Mouse (Mus musculus): ENCODE measurements around the gene Arid1a.
A peak's percentile ranks its signal among the peaks of the same experiment; 100 is the strongest.

Gene Arid1a

GRCm38 (mm10) chr4:133756514-133757268 lies at the start of gene Arid1a:
Gene Arid1a, minus strand, starts transcription at chr4:133756769.
- DNase-seq, result peak; percentile 87

DNA sequence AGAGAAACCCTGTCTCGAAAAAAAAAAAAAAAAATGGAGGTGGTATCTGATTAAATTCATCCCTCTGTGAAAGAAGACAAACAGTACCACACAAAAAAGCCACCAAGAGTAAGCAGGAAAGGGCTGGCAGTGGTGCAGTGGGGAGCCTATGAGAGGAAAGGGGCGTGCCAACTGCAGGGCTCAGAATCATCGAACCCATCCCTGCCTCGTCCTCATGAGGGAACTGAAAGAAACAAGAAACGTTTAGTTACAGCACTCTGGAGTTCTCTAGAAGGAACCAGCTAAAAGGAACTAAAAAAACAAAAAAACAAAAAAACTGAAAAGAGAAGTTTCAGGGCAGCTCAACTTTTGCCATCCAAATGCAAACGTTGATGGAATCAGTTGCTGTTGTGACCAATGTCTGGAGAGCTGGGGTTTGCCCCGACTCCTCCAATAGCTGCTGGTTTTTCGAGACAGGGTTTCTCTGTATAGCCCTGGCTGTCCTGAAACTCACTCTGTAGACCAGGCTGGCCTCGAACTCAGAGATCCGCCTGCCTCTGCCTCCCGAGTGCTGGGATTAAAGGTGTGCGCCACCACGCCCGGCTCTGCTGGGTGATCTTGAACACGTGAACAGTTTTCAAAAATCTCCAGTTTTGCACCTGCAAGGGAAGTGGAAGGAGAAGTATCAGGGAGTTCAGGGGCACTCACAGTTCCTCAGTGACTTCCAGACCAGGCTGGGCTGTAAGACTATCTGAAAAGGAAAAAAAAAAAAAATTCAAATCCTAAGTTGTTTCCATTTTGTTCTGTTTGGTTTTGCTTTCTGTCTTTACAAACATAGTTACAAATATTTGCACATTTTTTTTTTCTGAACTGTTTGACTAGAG lies 48.1 kb upstream of the Arid1a start:
- no peak for DNase-seq

- DNase-seq, result no peak
Observed at GRCm38 (mm10) chr4:133800589-133800988, 44.0 kb upstream of the Arid1a start.

- no peak for DNase-seq
Observed at GRCm38 (mm10) chr4:133793269-133793668, 36.7 kb upstream of the Arid1a start.

DNA sequence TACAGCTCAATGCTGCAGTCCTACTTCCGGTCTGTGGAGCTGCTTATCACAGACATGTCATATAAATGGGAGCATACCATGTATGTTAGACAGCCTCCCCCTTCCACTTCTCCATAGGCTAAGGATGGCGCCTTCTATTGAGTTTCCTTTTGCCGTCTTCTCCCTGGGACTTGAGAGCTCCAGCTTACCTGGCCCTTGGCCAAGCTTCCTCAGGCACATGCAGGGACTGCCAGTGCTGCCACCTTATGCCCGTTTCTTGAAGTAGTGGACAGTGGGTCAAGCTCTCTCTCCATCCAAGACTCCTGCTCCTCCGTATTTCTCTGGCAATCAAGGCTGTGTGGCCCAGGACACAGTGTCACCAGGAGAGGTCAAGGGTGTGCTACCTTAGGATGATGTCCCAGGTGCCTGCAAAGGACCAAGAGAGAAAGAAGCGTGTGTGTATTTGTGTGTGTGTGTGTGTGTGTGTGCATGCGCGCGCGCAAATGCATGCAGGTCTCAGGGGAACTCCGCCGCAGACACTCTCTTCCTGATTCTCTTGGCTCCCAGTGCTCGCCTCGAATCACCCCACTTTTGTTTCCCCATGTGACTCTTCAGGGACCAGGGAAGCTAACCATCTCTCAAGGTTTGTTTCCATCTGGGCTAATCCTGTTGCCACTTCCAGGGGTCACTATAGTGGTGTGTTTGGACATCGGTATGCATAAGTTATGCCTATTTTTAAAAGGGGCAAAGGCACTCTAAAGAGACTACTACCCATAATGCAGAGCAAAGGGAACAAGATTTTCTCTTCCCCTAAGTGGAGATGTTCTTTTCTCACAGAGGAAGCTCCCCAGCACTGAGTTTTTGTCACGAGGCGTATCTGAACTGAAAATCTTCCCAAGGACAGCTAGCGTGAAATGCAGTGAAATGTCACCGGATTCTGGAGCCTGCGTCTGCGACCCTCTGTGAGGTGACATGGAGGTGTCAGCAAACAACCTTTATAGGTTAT lies 18.3 kb upstream of the Arid1a start:
- peak; percentile 77 for DNase-seq

- no peak for DNase-seq
Observed at GRCm38 (mm10) chr4:133769157-133769556, 12.6 kb upstream of the Arid1a start.

GRCm38 (mm10) chr4:133763112-133763511 lies 6.5 kb upstream of the Arid1a start:
- no peak for DNase-seq

GRCm38 (mm10) chr4:133759659-133760058 lies 3.1 kb upstream of the Arid1a start:
- DNase-seq, result no peak

GRCm38 (mm10) chr4:133757269-133757835 lies 783 bp upstream of the Arid1a start:
- DNase-seq, result peak; percentile 73

DNA sequence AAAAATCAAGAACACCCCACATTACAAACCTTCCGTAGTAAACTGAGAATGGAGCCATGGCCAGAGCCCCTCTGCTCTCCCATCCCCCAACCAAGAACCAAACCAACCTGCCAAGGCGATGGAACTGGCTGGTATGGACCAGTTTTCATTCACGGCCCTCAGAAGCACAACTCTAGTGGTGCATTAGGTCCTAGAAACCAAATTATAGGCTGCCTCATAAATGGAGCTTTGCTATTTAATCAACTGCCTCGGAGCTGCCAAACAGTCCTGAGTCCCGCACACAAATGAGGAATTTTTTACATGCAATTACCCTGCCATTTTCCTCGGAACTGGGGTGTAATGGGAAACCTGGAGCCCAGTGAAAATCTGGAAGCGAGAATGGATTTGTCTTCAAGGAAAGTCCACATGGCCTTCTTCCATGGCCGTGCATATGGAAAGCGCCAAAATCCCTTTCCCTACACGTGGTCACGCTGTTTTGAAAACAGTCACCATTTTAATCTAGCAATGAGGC lies 653 bp downstream of the Arid1a start:
- no peak for DNase-seq

- DNase-seq, result no peak
Observed at GRCm38 (mm10) chr4:133754871-133755765, 1.5 kb downstream of the Arid1a start.

DNA sequence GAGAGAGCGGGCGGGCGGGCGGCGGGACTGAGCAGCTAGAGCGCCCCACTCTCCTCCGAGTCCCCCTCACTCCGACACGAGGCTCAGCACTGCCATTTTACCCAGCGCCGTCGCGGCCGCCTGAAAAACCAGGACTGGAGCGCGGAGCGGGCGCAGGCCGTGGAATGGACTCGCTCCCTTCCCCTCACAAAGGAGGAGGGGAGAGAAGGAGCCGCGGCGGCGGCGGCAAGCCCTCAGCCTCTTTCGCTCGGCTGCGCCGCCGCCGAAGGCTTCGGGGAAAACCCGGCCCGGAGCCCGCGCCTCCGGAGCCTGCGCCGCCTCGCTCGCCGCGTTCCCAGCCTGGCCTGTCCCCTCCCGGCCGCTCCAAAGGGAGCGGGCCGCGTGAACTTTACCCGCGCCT lies 2.3 kb downstream of the Arid1a start:
- DNase-seq, result peak; percentile 98

DNA sequence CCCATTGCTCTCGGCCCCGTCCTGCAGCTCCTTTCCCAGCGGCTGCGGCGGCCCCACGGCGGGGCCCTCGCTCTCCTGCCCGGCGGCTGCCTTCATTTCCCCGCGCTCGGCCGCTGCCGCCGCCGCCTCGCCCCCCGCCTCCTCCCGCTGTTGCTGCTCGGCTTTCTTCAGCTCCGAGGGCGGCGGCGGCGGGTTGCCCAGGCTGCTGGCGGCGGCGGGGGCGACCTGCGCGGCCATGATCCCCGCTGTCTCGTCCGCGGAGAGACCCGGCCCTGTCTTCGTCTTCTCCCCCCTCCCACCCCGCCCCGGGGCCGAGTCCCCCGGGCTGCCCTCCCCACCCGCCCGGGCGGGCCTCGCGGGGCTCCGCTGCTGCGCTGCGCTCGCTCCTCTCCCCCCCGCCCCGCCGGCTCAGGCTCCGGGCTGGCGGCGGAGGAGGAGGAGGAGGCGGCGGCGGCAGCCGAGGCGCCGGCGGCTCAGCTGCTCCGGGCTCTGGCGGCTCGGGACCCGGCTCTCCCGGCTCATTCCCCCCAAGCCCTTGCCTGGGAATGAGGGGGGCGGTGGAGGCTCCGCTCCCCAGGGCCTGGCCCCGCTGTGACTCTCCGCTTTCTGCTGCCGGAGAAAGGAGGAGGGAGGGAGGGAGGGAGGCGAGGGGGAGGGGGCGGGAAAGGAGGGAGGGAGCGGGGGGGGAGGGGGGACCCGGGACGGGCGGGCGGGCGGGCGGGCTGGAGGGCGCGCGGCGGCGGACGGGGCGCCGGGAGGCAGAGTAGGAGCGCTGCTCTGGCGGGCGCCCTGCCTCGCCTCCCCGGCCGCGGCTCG lies 3.0 kb downstream of the Arid1a start:
- peak; percentile 80 for DNase-seq

DNA sequence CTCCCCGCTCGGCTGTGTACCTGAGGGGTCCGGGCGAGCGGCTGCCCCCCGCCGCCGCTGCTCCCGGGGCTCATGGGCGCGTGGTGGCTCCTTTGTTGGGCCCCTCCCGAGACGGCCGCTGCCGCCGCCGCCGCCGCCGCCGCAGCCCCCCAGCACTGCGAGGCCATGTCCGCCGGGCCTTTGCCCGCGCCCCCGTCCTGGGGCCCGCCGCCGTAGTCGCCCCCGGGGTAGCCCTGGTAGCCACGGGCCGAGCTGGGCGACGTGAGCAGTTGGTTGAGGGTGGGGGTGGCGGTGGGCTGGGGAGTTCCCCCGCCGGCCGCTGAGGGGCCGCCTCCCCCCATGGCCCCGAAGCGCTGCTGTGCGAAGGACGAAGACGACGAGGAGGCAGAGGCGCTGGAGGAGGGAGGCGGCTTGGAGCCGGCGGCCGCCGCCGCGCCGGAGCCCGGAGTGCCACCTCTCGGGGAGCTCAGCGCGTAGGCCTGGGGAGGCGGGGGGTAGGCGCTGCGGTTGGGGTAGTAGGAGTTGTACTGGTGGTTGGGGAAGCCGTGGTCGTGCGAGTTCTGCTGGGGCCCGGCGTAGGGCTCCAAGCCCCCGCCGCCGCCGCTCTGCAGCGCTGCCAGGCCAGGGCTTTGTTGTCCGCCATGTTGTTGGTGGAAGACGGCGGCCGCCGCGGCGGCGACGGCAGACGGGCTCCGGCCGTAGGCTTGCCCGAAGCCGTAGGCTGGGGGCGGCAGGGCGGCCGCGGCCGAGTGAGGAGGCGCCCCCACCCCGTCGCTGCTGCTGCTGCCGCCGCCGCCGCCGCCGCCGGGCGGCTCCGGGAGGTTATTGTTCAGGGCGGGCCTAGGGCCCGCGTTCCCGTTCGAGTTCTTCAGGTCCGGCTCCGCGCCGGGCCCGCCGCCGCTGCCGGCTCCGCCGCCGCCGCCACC lies 3.9 kb downstream of the Arid1a start:
- DNase-seq, result peak; percentile 55

DNA sequence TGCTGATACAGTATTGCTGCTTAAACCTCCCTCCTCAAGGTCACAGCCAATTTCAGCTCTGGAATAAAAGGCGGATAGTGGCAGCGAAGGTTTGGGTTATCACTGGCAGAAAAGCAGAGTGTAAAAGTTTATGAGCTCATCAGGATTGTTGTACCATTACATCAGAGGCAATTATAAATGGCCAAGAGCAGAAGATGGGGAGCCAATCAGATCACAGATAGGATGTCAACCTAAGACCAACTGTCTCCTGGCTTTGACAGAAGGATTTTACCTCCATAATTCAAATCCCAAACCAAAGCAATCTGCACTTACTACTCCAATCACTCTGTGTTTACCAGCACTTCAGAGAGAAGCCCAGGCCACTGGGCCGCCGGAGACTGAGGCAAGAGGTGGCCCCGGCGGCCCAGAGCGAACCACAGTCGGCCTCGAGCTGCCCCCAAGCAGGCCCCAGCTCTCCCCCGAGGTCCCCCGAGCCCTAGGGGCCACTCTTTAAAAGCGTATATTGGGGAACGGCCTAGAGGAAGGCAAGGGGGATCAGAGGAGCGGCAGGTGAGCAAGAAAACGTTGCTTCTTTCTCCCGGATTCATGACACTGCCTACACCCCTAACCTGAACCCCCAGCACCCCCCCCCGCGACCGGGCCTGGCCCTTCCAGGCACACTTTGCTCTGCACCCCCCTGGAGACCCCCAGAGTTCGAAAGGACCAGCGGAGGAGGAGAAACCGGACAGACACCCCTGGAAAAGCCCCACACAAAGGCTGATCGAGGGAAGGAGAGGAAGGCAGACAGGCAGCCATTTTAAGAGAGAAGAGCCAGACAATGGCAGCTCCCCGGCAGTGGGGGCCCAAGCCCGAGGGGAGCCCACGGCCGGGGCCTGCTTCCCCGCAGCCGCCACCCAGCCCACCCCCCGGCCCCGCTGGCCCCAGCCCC lies 4.8 kb downstream of the Arid1a start:
- no peak for DNase-seq

DNA sequence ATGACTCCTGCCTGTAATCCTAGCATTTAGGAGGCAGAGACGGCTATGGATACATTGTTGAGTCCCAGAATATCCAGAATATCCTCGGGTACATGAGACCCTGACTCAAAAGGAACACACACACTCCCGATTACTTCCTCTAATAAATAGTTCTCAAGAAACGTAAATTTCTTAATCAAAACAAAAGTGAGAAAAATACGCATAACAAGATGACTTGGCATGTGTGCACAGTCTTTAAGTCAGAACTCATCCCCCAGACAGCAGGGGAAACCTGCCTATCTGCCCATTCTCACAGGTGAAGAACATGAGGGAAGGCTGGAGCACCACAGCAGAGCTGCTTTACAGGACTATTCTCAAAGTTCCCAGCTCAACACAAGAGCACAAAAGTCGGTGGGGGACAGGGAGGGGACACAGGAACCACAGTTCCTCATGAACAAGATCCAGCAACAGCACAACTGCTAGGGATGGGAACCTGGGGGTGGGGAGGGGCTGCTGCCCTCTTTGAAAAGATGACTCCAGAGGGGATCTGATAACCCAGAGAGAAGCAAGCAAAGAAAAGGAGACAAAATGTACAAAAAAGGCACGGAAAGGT lies 6.3 kb downstream of the Arid1a start:
- no peak for DNase-seq

DNA sequence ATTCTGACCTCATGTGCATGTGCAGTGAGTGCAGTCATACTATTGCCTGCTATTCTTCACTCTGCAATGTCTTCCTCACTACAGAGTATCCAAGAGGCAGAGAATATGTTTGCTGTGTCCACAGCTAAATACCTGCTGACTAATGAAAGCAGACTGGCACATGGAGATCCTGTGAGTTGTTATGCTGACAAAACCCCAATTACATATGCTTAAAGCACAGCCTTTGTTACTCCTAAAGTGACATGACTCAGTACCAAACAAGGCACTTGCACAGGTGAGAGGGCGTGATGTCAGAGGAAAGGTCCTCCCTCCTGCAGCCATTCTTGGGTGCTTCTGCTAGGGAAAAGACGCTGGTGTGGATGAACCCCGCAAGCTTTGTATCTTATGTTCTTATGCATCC lies 21.3 kb downstream of the Arid1a start:
- no peak for DNase-seq

GRCm38 (mm10) chr4:133730122-133730521 lies 26.4 kb downstream of the Arid1a start:
- DNase-seq, result no peak

All from right cerebral cortex, postnatal 4 days (tissue).